Mouse (Mus musculus) stomach, embryonic 15.5 days (tissue): Measurements from ENCODE around the gene Chrm1. TPM values are rescaled to one million over a fixed set of nuclear protein-coding genes. Genes with fewer than 3 reads are reported as not detected.
A peak's percentile ranks its signal among the peaks of the same experiment; 100 is the strongest.
"Not testable (repeated sequence)": the region's sequence is repeated elsewhere in the genome, so short reads cannot be mapped to it uniquely, and the experiment has no call there.

Experiments used
- ATAC-seq: fragments of 200-750 bp; cut with Nextera tagmentation; 2 replicates; pipeline ENCODE4 v1.8.0; 2017; ENCODE audit warnings: low read depth, moderate number of reproducible peaks, moderate TSS enrichment; ENCODE audit not compliant: insufficient read depth, low FRiP score
- H3K27ac ChIP-seq: fragments of 300-500 bp; sonication (generic); 2 replicates; pipeline ENCODE4 v1.5.1; 2015; ENCODE audit warnings: mild to moderate bottlenecking, inconsistent platforms
- H3K27me3 ChIP-seq: fragments of 300-500 bp; sonication (generic); replicated peaks from 2 replicates; pipeline ENCODE4 v1.6.1; 2015; ENCODE audit warnings: inconsistent platforms
- H3K36me3 ChIP-seq: fragments of 300-500 bp; sonication (generic); 2 replicates; pipeline ENCODE4 v1.6.1; 2015; ENCODE audit warnings: inconsistent platforms
- H3K4me1 ChIP-seq: fragments of 300-500 bp; sonication (generic); 2 replicates; pipeline ENCODE4 v1.6.1; 2015; ENCODE audit warnings: inconsistent platforms
- H3K4me2 ChIP-seq: fragments of 300-500 bp; sonication (generic); 2 replicates; pipeline ENCODE4 v1.6.1; 2015; ENCODE audit warnings: mild to moderate bottlenecking, inconsistent platforms
- H3K4me3 ChIP-seq: fragments of 300-500 bp; sonication (generic); replicated peaks from 2 replicates; pipeline ENCODE4 v1.5.1; 2015; ENCODE audit warnings: inconsistent platforms
- H3K9ac ChIP-seq: fragments of 300-500 bp; sonication (generic); 2 replicates; pipeline ENCODE4 v1.6.1; 2015; ENCODE audit warnings: inconsistent platforms
- H3K9me3 ChIP-seq: fragments of 300-500 bp; sonication (generic); 2 replicates; pipeline ENCODE4 v1.6.1; 2016; ENCODE audit warnings: inconsistent platforms
- WGBS: fragments of 180-500 bp; shearing (Covaris S2); methylation state at CpG from one replicate; pipeline ENCODE4 v1.1.7; 2015; 5-methylcytosine and 5-hydroxymethylcytosine counted together
- polyA plus RNA-seq: library from polyadenylated mRNA; unstranded; fragments of >200 nt; fragmentation: Nextera tagmentation; extraction: Ambion mirVana; gene quantifications from 2 replicates; pipeline ENCODE4 v1.2.1, GENCODE M21; 2015

Gene Chrm1
- polyA plus RNA-seq, 1 experiment from 2014 or later, result 0.98 TPM

GRCm38 (mm10) chr19:8722559-8722906, 58.9 kb downstream of the Chrm1 start:
- Histone ChIP-seq H3K9ac (peak overlapping the region; percentile 88), H3K27ac (peak overlapping the region; percentile 99), H3K4me3 (peak overlapping the region; percentile 77), H3K4me1 (peaks cover 8% of the 10 kb centered on the region; the same call in 1 of the 2 replicates), H3K4me2 (peak overlapping the region; percentile 64), H3K36me3 (peaks cover 28% of the 10 kb centered on the region), H3K9me3 (no peaks in the 10 kb centered on the region), H3K27me3 (no peaks in the 10 kb centered on the region)
- ATAC-seq, result peak; percentile 3; the same call in 1 of the 2 replicates
- under 1% methylated on average over 5 of the region's 5 CpGs for WGBS

DNA sequence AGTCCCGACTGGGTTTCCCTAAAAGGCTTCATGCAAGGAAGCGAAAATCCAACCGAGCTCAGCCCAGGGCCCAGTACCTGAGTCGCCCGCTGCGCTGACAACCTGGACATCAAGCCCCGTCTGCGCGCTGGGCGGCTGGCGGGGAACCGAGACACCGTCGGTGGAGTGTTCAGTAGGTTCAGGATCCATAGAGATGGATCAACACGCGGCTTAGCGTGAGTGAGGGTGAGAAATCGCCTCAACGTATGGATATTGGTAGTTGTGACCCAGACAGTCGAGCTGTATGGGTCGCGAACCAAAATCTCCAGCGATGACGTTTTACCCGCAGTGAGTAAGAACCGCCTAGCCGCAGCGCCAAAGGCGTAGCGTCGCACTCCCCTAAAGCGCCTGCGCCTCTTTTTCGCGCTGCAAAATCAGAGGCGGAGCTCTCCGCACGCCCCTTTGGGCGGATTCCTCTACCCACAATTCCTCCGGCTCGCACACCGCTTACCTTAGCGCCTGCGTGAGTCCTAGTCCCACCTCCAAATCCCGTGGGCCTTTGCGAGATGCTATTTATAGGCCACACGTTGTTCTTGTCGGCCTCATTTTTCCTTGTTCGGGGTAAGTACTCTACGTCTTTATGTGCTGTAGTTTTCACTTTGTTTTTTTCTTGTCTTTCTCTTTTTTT, 59.5 kb downstream of the Chrm1 start, which contains the start of gene Slc3a2:
Gene Slc3a2, minus strand, starts transcription at position 463 of the 667 bp plus-strand sequence.
- no peaks in the 10 kb centered on the region for H3K27me3 ChIP-seq
- WGBS, result under 1% methylated on average over 50 of the region's 50 CpGs

GRCm38 (mm10) chr19:8723574-8724346, 60.2 kb downstream of the Chrm1 start:
- no peak for ATAC-seq
- H3K27me3 ChIP-seq, result no peaks in the 10 kb centered on the region
- H3K4me3 ChIP-seq, result peak overlapping the region; percentile 77
- H3K27ac ChIP-seq, result peak overlapping the region; percentile 91
- peaks cover 28% of the 10 kb centered on the region for H3K36me3 ChIP-seq
- H3K9me3 ChIP-seq, result no peaks in the 10 kb centered on the region
- peaks cover 8% of the 10 kb centered on the region; the same call in 1 of the 2 replicates for H3K4me1 ChIP-seq
- peak overlapping the region; percentile 88 for H3K9ac ChIP-seq
- under 1% methylated on average over 20 of the region's 20 CpGs for WGBS
- H3K4me2 ChIP-seq, result peak overlapping the region; percentile 59

More for the DNA sequence above, 59.5 kb downstream of the Chrm1 start, which contains the start of gene Slc3a2:
- peaks cover 28% of the 10 kb centered on the region for H3K36me3 ChIP-seq
- peak within 1 kb of the TSS; percentile 99 for H3K27ac ChIP-seq
- peaks cover 8% of the 10 kb centered on the region; the same call in 1 of the 2 replicates for H3K4me1 ChIP-seq
- H3K4me2 ChIP-seq, result peak within 1 kb of the TSS; percentile 64
- no peaks in the 10 kb centered on the region for H3K9me3 ChIP-seq
- H3K4me3 ChIP-seq, result peak within 1 kb of the TSS; percentile 77
- H3K9ac ChIP-seq, result peak within 1 kb of the TSS; percentile 88
- peak; percentile 98 for ATAC-seq

DNA sequence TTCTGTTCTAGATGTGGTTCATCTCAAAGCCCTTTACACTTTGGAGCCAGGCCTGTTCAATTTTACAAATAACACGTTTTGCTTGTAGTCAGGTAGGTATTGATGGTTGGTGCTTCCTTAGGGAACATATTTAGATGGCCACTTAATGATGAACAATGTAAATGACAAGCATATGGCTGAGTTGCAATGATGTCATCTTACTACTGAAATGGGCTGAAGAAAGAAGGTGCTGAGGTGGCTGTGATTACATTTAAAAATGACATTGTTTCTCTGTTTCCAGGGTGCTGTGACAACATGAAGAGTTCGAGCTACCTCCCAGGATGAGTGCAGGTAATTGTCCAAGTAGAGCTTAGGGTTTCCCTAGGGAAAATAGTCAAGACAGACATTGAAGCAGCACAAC, 60.8 kb downstream of the Chrm1 start:
- Histone ChIP-seq H3K4me3 (peak overlapping the region; percentile 77), H3K4me1 (peaks cover 8% of the 10 kb centered on the region; the same call in 1 of the 2 replicates), H3K27me3 (no peaks in the 10 kb centered on the region), H3K36me3 (peaks cover 28% of the 10 kb centered on the region), H3K9ac (peak overlapping the region; percentile 88), H3K9me3 (no peaks in the 10 kb centered on the region), H3K27ac (peak overlapping the region; percentile 91; the same call in 1 of the 2 replicates), H3K4me2 (peak overlapping the region; percentile 59)
- ATAC-seq, result no peak
- WGBS, result 2% methylated on average over 2 of the region's 2 CpGs

DNA sequence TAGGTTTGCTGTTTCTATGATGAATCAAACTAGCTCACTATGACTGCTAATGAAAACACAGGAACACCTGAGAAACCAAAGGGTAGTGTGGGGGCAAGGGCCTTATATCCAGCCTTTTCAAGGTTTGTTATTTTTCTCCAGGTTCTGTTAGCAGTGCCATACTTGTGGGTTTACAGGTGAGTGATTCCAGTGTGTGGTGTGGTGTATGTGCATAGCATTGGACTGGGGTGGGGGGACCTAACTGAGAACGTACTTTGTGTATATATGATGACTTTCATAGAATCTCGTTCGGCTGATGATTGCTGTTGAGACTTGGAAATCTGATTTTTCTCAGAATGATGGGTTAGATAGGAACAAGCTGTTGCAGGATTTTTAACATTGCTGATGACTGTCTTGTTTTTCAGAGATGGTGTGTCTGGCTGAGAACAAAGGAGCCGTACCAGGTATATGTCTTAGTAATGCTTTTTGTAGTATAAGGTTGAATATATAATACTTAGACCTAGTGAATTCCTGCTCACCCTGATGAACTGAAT, 61.6 kb downstream of the Chrm1 start:
- peak overlapping the region; percentile 7; the same call in 1 of the 2 replicates for H3K9ac ChIP-seq
- H3K4me2 ChIP-seq, result peak overlapping the region; percentile 59
- no peaks in the 10 kb centered on the region for H3K9me3 ChIP-seq
- H3K4me1 ChIP-seq, result peaks cover 8% of the 10 kb centered on the region; the same call in 1 of the 2 replicates
- WGBS, result 32% methylated on average over 4 of the region's 4 CpGs
- H3K36me3 ChIP-seq, result peaks cover 28% of the 10 kb centered on the region
- H3K27ac ChIP-seq, result peak overlapping the region; percentile 51; the same call in 1 of the 2 replicates
- H3K4me3 ChIP-seq, result peak overlapping the region; percentile 77
- no peak for ATAC-seq
- no peaks in the 10 kb centered on the region for H3K27me3 ChIP-seq

- H3K9me3 ChIP-seq, result no peaks in the 10 kb centered on the region
- ATAC-seq, result no peak
- H3K27ac ChIP-seq, result no peak overlapping the region
- H3K36me3 ChIP-seq, result peaks cover 28% of the 10 kb centered on the region
- peaks cover 8% of the 10 kb centered on the region; the same call in 1 of the 2 replicates for H3K4me1 ChIP-seq
- H3K9ac ChIP-seq, result no peak overlapping the region
- WGBS, result 28% methylated on average over 3 of the region's 3 CpGs
- no peak overlapping the region for H3K4me2 ChIP-seq
- H3K27me3 ChIP-seq, result no peaks in the 10 kb centered on the region
- H3K4me3 ChIP-seq, result no peak overlapping the region
These were observed 63.2 kb downstream of the Chrm1 start for GRCm38 (mm10) chr19:8726609-8727390.

GRCm38 (mm10) chr19:8727495-8728114, 64.0 kb downstream of the Chrm1 start:
- no peaks in the 10 kb centered on the region for H3K9me3 ChIP-seq
- peaks cover 5% of the 10 kb centered on the region; the same call in 1 of the 2 replicates for H3K4me1 ChIP-seq
- ATAC-seq, result no peak
- no peak overlapping the region for H3K9ac ChIP-seq
- 21% methylated on average over 5 of the region's 5 CpGs for WGBS
- no peak overlapping the region for H3K4me2 ChIP-seq
- H3K4me3 ChIP-seq, result no peak overlapping the region
- H3K36me3 ChIP-seq, result peaks cover 28% of the 10 kb centered on the region
- H3K27me3 ChIP-seq, result no peaks in the 10 kb centered on the region
- no peak overlapping the region; the same call in 1 of the 2 replicates for H3K27ac ChIP-seq

DNA sequence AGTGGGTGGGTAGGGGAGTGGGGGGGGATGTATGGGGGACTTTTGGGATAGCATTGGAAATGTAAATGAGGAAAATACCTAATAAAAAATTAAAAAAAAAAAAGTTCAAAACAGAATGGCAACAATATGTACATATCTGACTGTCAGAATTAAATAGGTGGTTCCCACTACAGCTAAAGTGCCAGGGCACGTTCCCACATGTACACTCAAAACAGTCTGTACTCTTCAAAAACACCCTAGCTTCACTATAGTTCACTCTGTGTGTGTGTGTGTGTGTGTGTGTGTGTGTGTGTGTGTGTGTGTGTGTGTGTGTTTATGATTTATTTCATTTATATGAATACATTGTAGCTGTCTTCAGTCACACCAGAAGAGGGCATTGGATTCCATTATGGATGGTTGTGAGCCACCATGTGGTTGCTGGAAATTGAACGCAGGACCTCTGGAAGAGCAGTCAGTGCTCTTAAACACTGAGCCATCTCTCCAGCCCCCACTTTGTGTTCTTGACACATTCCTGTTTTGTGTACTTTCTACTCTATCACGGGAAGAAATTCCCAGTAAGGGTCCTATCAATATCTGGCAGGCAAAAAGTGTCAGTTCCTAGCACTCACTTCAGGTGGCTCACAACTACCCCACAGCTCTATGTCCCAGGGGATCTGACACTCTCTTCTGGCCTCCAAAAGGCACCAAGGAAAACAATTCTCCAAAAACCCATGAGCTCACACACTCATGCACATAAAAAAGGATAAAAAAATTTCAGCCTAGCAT, 64.9 kb downstream of the Chrm1 start:
- not testable (repeated sequence) for H3K4me3 ChIP-seq, H3K4me2 ChIP-seq, H3K9ac ChIP-seq, H3K27me3 ChIP-seq, H3K4me1 ChIP-seq, ATAC-seq, H3K27ac ChIP-seq, H3K9me3 ChIP-seq
- 46% methylated on average over 3 of the region's 3 CpGs for WGBS
- H3K36me3 ChIP-seq, result peaks cover 28% of the 10 kb centered on the region
